Mouse (Mus musculus) megakaryocyte, embryonic 14.5 days (primary cell): ENCODE measurements around the gene Tbc1d2.

Experiments
- FLI1 ChIP-seq: IDR thresholded peaks from 2 replicates; pipeline ENCODE4 v1.6.1; 2012; ENCODE audit warnings: low read length, inconsistent platforms, mixed read lengths
- GATA1 ChIP-seq: IDR thresholded peaks from 3 replicates; pipeline ENCODE4 v1.6.1; 2012; ENCODE audit warnings: mixed read lengths, low read length, inconsistent platforms, borderline replicate concordance

- TF ChIP-seq GATA1 = no peak
- TF ChIP-seq FLI1 = no peak
These were observed 80.3 kb downstream of the Tbc1d2 start for GRCm38 (mm10) chr4:46569671-46570070.
